Mouse (Mus musculus) ES-E14 (cell line): ENCODE data around the gene Abca4. TPM values are rescaled to one million over a fixed set of nuclear protein-coding genes. Genes with fewer than 3 reads are reported as not detected.

Experiments used
- DNase-seq: peaks from one replicate; pipeline ENCODE4 v3.0.0-alpha.2; 2013; ENCODE audit warnings: low read depth, low spot score
- H3K27ac ChIP-seq: 2 replicates; pipeline ENCODE4 v1.5.1; 2012; ENCODE audit warnings: low read depth, mild to moderate bottlenecking, low read length, moderate library complexity, mixed read lengths; ENCODE audit not compliant: poor library complexity, insufficient read depth, severe bottlenecking
- H3K36me3 ChIP-seq: 2 replicates; pipeline ENCODE4 v1.6.1; 2012; ENCODE audit warnings: mild to moderate bottlenecking, low read length, moderate library complexity, mixed read lengths; ENCODE audit not compliant: control insufficient read depth, poor library complexity, insufficient read depth, severe bottlenecking
- H3K4me1 ChIP-seq, 2 experiments: fragments of 150-350 bp in 1 of 2; sonication (generic) in 1 of 2; 2 replicates each; pipeline ENCODE4 v1.6.1; 2012; ENCODE audit warnings: low read length in 2 of 2, mild to moderate bottlenecking in 1 of 2, mixed read lengths in 1 of 2; ENCODE audit not compliant: control insufficient read depth in 2 of 2, insufficient read depth in 2 of 2, poor library complexity in 1 of 2
- H3K4me3 ChIP-seq, 2 experiments: fragments of 150-350 bp in 1 of 2; sonication (generic) in 1 of 2; 2 replicates each; pipeline ENCODE4 v1.5.1; 2012; ENCODE audit warnings: low read length in 2 of 2, low read depth in 1 of 2, mild to moderate bottlenecking in 1 of 2, mixed read lengths in 1 of 2; ENCODE audit not compliant: insufficient read depth in 1 of 2, poor library complexity in 1 of 2, severe bottlenecking in 1 of 2
- H3K9ac ChIP-seq: 2 replicates; pipeline ENCODE4 v1.6.1; 2012; ENCODE audit warnings: low read depth, mild to moderate bottlenecking, low read length, mixed read lengths; ENCODE audit not compliant: poor library complexity, insufficient read depth, severe bottlenecking
- H3K9me3 ChIP-seq: fragments of 150-350 bp; sonication (generic); 2 replicates; pipeline ENCODE4 v1.6.1; 2012; ENCODE audit warnings: low read depth, mild to moderate bottlenecking, low read length; ENCODE audit not compliant: control insufficient read depth, insufficient read depth
- CHD2 ChIP-seq: IDR thresholded peaks from 2 replicates; pipeline ENCODE4 v1.6.1; 2014; ENCODE audit warnings: mild to moderate bottlenecking, low read depth, low read length, inconsistent platforms
- HCFC1 ChIP-seq: IDR thresholded peaks from 2 replicates; pipeline ENCODE4 v1.6.1; 2012; ENCODE audit warnings: low read length, inconsistent platforms, borderline replicate concordance; ENCODE audit not compliant: insufficient read depth
- MAFK ChIP-seq: IDR thresholded peaks from 2 replicates; pipeline ENCODE4 v1.6.1; 2014; ENCODE audit warnings: mild to moderate bottlenecking, low read depth, low read length, inconsistent platforms; ENCODE audit not compliant: insufficient read depth
- ZC3H11A ChIP-seq: IDR thresholded peaks from 2 replicates; pipeline ENCODE4 v1.6.1; 2012; ENCODE audit warnings: low read depth, mild to moderate bottlenecking, inconsistent platforms, low read length, borderline replicate concordance
- ZNF384 ChIP-seq: IDR thresholded peaks from 2 replicates; pipeline ENCODE4 v1.6.1; 2012; ENCODE audit warnings: low read depth, low read length, inconsistent platforms
- in situ Hi-C, 2 experiments: fragments of 600-800 bp; cut with MboI; formaldehyde crosslinking; loops; one replicate each; pipeline ENCODE4 v1.15.1; 2025; ENCODE audit warnings: low sequenced_read_pairs in 2 of 2, inconsistent platforms in 1 of 2; ENCODE audit not compliant: unreplicated experiment in 2 of 2
- total RNA-seq: library from RNA; depleted of rRNA; stranded (reverse); fragments of 300-350 nt; gene quantifications from 2 replicates; pipeline ENCODE4 v1.2.3, GENCODE M21; 2012

Abca4 gene
- total RNA-seq, 1 experiment = 2.3 TPM

DNA sequence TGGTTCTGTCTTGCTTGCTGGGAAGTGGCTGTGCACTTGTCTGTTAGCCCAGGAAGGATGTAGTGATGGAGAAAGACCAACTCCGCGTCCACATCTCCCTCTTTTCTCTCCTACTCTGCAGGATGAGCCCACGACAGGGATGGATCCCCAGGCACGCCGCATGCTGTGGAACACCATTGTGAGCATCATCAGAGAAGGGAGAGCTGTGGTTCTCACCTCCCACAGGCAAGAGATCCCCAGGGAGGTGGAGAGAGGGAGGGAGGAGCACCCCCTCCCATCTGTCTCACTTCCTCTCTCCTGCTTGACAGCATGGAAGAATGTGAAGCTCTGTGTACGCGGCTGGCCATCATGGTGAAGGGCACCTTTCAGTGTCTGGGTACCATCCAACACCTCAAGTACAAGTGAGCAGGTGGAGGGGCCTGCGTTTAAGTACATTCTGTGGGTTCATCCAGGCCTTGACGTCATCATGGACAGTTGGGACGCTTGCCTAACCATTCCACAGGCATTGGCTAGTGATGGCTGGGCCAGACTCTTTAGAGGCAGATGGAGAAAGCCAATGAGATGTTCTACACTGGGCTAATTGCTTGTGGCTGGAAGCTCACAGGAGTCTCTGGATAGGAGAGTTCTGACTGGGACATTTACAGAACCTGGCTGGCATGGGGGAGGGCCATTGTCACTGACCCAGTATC lies 126.5 kb downstream of the Abca4 start:
- Histone ChIP-seq H3K36me3 (no peaks in the 10 kb centered on the region), H3K27ac (no peak overlapping the region), H3K9ac (no peak overlapping the region), H3K4me1 (no peaks in the 10 kb centered on the region), H3K4me3 (no peak overlapping the region), H3K9me3 (no peaks in the 10 kb centered on the region)
- DNase-seq = no peak
- in situ Hi-C loops = no loop called here
- no peak for TF ChIP-seq MAFK
- no peak for TF ChIP-seq CHD2
- TF ChIP-seq HCFC1 = no peak
- TF ChIP-seq ZC3H11A = no peak
- no peak for TF ChIP-seq ZNF384

DNA sequence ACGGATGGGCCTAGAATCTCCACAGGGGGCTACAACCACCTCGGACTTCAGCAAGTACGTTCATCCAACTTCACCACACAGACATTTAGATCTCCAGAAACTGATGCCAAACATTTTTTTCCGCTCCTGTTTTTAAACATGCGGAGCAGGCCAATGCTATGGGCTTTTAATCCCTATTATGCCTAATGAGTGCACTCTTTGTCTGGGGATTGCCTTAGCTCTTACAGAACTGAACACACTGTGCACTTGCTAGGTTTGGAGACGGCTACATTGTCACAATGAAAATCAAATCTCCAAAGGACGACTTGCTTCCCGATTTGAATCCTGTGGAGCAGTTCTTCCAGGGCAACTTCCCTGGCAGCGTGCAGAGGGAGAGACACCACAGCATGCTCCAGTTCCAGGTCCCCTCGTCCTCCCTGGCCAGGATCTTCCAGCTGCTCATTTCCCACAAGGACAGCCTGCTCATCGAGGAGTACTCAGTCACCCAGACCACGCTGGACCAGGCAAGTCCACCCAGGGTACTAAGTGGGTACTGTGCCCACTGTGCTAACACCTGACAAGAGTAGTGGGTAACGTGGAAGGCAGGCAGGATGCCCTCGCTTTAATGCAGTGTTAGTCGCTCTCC lies 129.4 kb downstream of the Abca4 start:
- in situ Hi-C loops = no loop called here

DNA sequence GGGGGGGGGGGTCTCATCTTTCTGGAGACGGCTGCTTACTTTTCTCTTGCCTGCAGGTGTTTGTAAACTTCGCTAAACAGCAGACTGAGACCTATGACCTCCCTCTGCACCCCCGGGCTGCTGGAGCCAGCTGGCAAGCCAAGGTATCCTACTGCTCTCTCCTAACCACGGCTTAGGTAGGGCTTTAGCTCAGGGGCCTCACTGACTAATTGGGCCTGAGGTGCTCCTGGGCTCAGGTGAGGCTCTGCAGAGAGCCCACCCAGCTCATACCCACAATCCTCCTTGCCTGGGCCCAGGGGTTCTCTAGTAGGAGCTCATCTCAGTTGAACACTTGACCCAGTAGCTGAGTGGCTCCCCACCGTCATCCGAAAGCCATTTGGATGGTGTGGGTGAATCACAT lies 131.8 kb downstream of the Abca4 start:
- no peak for DNase-seq
- no peaks in the 10 kb centered on the region for H3K4me1 ChIP-seq
- in situ Hi-C loops = no loop called here
- no peak overlapping the region for H3K4me3 ChIP-seq
- no peak overlapping the region for H3K27ac ChIP-seq
- no peak overlapping the region for H3K9ac ChIP-seq
- no peak for TF ChIP-seq MAFK
- no peak for TF ChIP-seq HCFC1
- TF ChIP-seq CHD2 = no peak
- TF ChIP-seq ZNF384 = no peak
- TF ChIP-seq ZC3H11A = no peak
- no peaks in the 10 kb centered on the region for H3K9me3 ChIP-seq
- H3K36me3 ChIP-seq = no peaks in the 10 kb centered on the region

More for the DNA sequence above, 129.4 kb downstream of the Abca4 start:
- no peaks in the 10 kb centered on the region for H3K9me3 ChIP-seq
- no peaks in the 10 kb centered on the region for H3K36me3 ChIP-seq
- TF ChIP-seq ZNF384 (no peak), MAFK (no peak), CHD2 (no peak), ZC3H11A (no peak), HCFC1 (no peak)
- no peaks in the 10 kb centered on the region for H3K4me1 ChIP-seq
- H3K27ac ChIP-seq = no peak overlapping the region
- H3K4me3 ChIP-seq = no peak overlapping the region
- no peak overlapping the region for H3K9ac ChIP-seq
- DNase-seq = no peak

DNA sequence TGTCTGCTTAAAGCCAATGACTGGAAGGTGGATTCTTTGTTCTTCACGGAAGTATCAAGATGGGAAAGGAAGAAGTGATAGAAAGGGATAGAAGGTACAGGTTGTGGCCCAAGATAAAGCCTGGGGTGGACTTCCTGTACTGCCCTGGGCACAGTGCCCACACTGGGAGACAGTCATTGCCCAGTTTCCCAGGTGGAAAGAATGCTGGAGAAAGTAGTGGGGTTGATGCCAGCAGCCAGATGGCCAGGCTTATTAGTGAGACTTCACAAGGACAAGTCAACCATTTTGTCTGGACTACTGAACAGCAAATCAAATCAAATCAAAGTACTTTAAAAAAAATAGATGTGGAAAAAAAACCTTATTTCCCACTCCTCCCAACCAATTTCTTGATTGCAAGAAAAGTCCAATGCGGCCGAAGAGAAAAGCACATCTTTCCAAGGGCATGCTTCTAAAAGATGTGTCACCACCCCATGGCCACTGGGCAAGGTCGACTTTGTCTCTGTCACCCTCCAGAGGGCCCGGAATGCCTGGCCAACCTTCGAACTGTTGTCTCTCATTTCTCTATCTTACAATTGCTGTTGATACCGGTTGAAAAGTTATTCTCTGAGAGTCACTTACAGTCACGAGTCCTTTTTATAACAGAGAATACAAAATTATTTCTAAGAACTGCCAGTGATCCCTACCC lies 132.6 kb downstream of the Abca4 start:
- no peak overlapping the region for H3K9ac ChIP-seq
- H3K4me3 ChIP-seq = no peak overlapping the region
- no peak overlapping the region for H3K27ac ChIP-seq
- no peaks in the 10 kb centered on the region for H3K9me3 ChIP-seq
- in situ Hi-C loops = no loop called here
- no peak for TF ChIP-seq CHD2
- TF ChIP-seq ZC3H11A = no peak
- TF ChIP-seq ZNF384 = no peak
- TF ChIP-seq MAFK = no peak
- no peak for TF ChIP-seq HCFC1
- H3K36me3 ChIP-seq = no peaks in the 10 kb centered on the region
- DNase-seq = no peak
- H3K4me1 ChIP-seq = no peaks in the 10 kb centered on the region
